Mouse (Mus musculus) CD4-positive, CD25-positive, alpha-beta regulatory T cell, adult 4 months (primary cell): ENCODE measurements at regions not wholly inside any gene's neighbourhood (a gene's known extent, or its start where the extent isn't known, plus 50 kb on each side); places are given as distances from the start of the nearest gene placed in this dataset.

Experiments used
- ATAC-seq: one replicate; pipeline ENCODE4 v1.8.0; 2017

DNA sequence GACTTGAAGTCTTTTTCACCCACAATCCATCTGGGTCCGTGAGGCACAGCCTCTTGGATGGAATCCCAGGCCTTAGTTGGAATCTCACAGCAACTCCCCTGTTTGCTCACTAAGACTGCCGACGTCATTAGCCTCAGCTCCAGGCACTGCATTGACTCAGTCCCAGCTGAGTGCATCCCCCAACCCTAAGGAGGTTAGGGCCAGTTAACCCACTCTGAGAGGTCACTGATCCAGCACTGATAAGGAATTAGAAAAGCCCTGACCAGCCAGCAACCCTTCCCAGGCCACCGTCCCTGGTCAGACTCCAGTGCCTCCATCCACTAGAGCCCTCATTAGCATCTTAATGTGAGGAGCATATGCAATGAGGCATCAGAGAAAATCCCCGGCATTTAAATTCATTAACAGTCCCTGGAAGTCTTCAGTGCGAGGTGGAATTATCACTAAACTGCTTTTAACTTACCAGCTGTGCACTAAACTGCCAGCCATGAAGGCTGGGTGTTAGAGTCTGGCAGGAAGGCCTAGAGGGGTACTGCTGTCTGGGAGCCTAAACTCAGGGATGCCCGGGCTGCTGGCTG lies 184.2 kb downstream of the Cct6b start:
- ATAC-seq = no peak

DNA sequence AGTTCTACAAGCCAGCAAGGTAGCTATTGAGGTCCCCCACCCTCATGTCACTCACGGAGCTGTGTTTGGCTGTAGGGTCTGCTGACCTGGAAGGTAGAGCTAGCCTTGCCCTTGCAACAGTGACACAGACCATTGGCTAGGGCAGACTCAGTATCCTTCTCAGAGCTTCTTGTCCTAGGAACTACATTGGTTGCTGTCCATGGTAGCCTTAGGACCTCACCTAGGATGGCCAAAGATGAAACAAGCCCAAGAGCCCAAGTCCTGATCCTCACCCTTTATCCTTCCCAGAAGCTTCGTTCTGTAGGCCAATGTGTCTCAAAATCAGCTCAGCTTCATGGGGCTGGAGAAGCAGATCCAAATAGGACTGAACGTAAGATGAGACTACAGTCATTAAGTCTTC lies 187.3 kb downstream of the Tmem132e start:
- no peak for ATAC-seq

DNA sequence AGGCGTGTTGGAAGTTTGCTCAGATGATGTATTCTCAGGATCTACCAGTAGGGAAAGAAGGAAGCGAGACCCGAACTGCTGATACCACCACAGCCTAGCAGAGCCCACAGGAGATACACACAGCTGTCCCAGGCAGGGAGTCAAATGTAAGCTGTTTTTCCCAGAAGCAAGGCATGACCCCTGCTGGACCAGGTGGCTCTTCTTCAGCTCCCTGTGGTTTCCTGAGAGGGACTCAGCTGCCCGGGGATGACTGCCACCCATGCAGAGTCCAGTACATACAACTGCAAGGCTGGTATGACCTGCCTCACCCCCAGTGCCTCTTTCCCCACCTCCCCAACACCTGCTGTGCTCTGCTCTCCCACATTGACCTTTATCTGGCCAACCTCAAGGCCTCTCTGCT lies 184.4 kb downstream of the Tmem132e start:
- no peak for ATAC-seq

DNA sequence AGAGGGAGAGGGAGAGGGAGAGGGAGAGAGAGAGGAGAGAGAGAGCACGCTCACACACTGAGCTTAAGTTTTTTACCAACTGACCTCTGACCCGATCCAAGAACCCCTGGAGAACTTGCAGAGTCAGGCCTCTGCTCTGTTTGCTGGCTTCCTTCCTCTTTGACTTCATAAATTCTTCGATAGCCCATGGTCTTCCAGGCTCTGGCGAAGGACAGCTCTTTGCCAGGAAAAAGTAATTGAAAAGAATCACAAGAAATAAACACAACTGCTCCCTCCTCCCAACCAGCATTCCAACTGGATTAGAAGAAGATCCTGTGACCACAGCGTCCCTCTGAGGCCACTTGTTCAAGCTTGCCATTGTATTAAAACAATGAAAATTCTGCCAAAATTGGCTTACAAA lies 182.8 kb downstream of the Tmem132e start:
- ATAC-seq = no peak

DNA sequence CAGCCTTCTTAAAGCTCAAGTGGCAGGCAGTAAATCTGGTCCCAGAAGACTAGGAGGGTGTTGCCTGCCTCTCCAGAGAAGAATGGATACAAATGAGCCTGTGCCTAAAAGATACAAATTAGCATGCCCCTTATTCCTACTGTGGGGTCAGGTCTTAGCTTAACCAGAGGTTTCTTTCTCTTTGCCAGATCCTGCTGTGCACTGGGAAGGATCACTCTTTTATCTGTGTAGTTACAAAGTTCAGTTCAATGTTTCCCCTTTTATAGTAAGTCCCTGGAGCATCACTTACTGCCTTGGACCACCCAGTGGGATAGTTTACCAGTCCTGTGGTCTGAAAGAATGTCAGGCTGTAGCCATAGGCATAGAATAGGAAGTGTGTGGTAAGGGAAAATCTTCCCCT lies 181.1 kb downstream of the Tmem132e start:
- ATAC-seq = no peak

DNA sequence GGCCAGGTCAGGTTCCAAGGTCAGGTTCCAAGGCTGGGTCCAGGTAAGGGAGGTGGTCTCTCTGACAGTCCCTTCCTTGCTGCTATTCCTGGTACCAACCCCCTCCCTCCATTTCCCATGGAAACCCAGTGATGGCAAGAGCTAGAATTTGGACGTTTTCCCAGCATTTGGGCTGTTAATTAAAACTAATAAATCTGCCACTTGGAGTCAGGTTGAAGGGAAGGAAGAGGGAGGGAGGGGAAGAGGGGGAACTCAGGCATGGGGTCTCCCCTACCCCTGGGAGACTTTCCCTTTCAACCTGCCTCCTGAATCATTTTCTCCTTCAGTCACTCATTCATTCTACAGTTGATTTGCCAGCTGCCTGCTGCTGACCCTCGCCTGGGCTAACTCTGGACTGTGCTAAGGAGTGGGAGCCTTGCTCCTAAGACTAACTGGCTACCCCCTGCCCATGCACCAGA lies 179.5 kb downstream of the Tmem132e start:
- ATAC-seq = no peak

DNA sequence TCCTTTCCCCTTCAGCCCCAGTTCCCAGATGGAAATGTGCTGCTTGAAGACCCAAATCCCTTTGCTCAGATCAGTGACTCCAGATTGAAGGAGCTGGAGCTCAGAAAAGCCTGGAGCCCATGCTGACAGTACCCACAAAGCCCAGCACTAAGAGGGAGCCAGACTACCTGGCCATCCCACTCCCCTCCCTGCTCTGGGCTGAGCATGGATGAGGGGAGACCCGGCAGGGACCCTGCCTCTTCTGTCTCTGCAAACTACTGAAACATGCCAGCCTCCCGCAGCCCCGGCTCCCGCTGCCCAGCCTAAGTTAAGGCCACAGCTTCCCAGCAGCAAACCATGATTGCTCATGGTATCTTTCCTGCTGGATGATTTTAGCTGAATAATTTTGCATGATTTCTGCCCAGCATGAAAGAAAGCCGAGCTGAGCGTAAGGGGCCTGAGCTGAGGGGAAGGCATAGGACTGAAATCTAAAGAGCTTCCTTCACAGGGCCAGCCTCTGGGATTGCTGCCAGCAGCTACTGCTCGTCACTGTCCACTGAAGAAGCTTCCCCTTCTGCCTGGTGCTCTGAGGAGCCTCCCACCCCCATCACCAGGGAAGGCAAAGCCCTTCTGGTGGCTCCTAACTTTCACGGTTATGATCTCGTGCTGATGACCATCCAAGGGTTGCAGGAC lies 178.4 kb downstream of the Tmem132e start:
- no peak for ATAC-seq

DNA sequence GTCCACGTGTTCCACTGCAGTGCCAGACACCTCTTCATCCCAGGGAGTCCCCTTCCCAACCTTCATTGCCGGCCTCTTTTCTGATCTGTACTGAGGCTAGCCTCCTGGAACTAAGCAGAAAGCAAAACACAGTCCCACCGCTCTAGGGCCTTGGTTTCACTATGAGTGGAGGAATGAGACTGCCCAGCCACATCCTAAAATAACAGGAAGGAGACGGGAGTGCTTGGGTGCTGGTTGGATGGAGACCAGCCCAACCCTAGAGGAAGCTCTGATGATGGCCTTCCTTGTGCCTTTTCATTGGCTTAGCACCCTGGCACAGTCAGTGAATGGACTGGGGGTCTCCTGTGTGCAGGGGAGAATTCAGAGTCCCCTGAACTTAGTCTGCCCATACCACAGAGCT lies 177.4 kb downstream of the Tmem132e start:
- no peak for ATAC-seq

DNA sequence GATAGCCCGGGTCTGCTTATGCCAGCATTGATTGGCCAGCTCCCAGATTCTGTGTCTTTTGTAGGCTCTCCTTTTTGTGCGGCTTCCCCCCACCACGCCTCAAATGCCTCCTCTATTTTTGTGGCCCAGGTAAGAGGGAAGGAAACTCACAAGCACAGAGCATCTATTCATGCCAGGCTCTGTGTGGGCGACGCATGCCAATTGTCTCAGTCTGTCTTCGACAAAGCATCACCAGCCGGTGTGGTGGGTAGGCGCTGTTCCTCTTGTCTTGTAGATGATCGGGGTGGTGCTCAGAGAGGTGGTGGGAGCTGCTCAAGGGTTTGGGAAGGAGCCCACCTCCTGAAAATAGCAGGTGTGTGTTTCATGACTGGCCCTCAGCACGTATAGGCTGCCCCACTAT lies 175.5 kb downstream of the Tmem132e start:
- no peak for ATAC-seq

DNA sequence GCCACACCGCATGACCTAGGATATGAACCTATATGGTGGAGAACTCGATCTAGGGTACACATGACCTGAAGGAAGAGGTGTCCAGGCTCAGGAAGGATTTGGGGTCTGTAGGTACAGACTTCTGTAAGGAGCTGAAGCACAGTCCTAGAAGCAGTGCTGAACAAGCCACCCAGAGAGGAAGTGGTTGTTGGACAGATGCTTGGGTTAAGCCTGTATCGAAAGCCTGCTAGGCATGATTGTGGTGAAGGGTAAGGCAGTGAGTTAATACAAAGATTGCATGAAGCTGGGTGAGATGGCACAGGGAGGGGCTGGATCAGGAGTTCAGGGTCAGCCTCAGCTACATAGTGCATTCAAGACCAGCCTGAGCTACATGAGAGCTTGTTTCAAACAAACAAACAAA lies 153.3 kb downstream of the Tmem132e start:
- no peak for ATAC-seq

DNA sequence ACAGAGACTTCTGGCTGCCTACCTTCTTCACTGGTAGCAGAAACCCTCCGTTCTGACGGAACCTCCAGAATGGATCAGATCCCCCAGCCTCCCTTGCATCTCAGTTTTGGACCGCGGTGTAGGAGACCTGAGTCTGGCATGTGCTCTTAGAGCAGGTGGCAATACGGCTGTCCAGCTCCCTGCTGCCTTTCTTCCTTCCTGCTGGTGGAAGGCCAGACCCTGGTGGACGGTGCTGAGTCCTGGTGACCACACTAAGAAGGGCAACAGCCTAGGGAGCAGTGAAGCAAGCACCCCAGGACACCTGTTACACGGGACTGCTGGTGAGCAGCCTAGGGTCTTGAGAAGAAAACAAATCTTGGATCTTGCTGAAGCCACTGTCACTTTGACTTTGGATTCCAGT lies 152.7 kb downstream of the Tmem132e start:
- ATAC-seq = no peak

DNA sequence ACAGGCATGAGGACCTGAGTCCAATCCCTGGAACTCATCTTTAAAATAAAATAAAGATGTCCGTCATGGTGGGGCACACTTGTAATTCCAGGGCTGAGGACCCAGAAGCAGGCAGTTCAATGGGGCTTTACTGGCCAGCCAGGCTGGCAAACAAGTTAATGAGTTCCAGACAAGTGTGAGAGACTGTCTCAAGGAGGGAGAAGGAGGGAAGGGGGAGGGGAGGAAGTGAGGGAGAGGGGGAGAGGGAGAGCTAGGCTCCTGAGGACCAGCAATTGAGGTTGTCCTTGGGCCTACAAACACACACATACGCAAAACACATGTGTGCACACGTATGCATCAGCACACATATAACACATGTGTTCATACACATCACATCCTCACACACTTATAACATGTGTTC lies 149.2 kb downstream of the Tmem132e start:
- no peak for ATAC-seq

DNA sequence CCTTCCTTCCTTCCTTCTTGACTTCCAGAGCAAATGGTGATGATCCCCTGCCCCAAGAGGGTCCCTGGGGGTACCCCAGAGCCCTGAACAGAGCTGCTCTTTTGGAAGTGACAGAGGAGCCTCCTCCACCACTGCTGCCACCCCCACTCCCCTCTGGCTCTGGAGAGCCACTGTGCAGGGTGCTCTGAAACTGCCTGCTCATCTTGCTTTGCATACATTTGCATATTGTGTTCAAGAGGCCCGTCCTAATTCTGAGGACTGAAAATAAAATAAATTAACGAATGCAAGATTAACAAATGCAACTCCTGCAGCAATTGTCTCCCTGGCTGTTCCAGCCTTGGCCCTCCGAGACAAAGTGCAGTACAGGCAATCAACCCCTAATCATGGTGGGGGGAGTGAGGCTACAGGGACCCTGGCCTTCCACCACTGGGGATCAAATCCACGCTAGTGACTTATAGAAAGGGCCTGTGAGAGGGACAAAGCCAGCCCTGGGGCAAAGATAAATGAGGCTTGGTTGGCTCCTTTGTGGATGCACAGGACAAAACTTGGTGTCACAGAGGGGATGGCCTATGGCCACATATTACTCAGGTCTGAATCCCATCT lies 134.6 kb downstream of the Tmem132e start:
- no peak for ATAC-seq

DNA sequence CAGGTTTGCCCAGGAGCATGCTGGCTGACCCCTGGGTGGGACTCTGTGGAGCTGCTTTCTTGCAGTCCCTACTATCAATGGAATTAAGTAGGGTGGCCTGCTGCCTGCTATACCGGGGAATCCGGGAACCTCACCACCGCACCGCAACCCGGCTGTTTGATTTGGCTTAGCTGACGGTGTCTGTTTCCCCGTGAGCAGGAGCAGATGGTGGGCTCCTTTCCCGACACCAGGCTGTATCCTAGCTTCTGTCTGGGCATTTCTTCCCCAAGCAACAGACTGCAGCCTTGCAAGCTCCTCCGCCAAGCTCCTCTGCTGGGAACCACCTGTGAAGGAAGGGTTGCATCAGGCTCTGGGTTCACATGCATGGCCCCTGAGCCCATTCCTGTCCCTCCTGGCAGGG lies 132.7 kb downstream of the Tmem132e start:
- ATAC-seq = no peak

DNA sequence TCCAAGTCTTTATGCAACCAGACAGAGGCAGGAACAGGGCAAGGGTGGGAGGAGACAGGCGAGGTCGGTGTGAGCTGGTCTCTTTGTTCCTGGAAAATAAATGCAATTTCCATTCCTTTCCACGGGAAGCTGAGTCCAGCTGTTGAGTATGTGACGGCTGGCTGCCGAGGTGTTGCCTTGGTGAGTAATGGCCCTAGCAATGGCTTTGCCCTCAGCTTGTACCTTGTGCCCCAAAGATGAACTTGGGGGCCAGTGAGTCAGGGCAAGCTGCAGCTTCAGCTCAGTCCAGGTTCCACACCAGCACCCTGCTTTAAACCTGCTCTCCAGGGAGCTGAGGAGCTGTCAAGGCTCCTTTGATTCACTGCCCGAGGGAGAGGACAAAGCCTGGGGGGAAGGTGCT lies 130.0 kb downstream of the Tmem132e start:
- ATAC-seq = no peak

DNA sequence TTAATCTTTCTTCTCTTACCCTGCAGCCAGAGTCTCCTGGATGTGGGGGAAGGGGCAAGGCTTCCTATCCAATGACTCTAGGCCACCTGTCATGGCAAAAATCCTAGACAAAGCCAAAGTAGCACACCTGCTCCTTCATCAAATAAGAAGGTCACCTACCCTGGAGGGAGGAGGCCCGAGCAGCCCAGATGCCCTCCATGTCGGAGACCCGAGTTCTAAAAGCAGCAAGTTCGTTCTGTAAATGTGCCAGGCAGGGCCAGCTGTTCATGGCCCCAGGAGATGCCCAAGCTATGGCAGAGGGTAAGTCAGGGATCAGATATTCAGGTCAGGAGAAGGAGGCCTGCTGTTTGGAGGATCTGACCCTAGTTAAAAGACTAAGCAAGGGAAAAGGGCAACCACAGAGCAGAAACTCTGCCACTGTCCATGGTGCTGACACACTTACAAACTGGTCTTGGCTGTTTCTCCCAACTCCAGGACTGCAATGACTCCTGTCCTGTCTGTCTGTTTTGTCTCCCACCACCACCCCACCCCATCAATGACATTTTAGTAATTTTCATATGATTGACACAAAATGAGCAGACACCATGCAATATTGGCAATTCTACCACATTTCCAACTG lies 125.9 kb downstream of the Tmem132e start:
- ATAC-seq = no peak

DNA sequence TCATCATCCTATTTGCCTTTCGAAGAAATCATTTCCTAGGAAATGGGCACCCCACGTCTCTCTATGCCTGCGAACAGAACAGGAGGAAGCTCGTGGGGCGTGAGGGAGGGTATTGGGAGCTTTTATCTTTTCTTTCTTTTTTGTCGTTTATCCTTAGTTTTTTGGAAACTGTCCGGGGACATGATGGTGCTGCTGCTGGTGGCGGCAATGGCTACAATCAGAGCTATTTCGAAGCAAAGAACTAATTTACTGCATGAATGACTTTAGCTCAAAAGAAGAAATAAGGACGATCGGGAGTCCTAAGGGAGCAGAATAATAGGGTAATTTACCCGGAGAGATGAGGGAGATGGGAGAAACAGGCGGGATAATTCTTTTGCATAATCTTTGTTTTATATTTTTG lies 119.9 kb downstream of the Tmem132e start:
- no peak for ATAC-seq
